Mouse (Mus musculus): ENCODE results near the gene Akap6.

DNA sequence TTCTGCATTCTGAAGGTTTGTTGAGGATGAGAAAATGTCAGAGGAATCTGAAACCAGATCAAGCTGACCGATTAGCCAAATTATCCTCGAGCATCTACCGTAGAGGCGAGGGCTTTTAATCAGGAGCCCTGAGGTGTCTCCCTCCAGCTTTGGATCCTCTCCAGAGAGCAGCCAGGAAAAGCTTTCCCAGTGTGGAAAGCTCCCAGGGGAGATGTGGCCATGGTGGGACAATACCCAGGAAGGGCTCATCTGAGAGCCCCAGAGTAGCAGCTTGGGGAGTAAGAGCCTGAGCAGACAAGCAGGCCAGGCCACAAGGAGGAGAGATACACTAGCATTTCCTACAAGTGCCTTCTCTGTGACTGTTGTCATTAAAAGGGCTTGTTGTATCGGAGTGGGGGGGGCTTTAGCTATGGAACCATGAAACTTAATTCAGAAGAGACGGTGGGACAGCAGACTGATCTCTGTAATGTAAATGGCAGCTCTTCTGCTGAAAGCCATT is 135.6 kb downstream of the Akap6 start:
- TF ChIP-seq TCF12 (IDR thresholded peaks at IDR 0.05; ENCODE audit: insufficient read depth, poor library complexity, severe bottlenecking): no peak
- no peak for TF ChIP-seq TCF3 (IDR thresholded peaks at IDR 0.05; ENCODE audit: insufficient read length, low read depth)
- TF ChIP-seq POLR2A (IDR thresholded peaks at IDR 0.05; ENCODE audit: insufficient read length, low read depth): no peak
- no peak for TF ChIP-seq MAX (IDR thresholded peaks at IDR 0.05; ENCODE audit: low read depth)
- no peak for TF ChIP-seq MYOD1 (IDR thresholded peaks at IDR 0.05; ENCODE audit: control insufficient read depth in 1 of 3, insufficient read length in 2 of 3, low read depth in 2 of 3)
- TF ChIP-seq CEBPB (IDR thresholded peaks at IDR 0.05; ENCODE audit: insufficient read depth, poor library complexity, severe bottlenecking): no peak

Measured in myocyte (in vitro differentiated cells).